Mouse (Mus musculus): ENCODE data around the gene Gm21943. TPM values are rescaled to one million over a fixed set of nuclear protein-coding genes. Genes with fewer than 3 reads are reported as not detected.

Gm21943 gene
- total RNA-seq (2023), result not detected

DNA sequence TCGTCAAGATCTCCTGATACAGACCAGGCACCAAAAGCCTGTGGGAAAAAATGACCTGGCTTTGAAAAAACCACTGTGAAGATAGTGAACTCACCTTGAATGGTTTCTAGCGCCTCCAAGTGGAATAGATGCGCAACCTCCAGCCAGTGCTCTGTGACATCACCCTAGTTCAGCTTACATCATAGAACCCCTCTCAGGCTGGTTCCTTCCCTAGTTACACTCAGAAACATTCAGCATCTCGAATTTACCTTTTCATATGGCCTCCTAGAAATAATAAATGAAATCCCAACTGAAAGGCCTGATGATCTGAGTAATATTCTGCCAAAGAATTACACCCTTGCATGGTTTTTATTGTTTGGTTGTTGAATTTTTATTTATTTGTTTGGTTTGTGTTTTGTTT, at the start of gene Gm21943:
Gene Gm21943, minus strand, starts transcription at position 101 of the 400 bp plus-strand sequence.

Other genes with a start within 250 kb of the Gm21943 start
- not detected for gene Gm28961, start 172.0 kb upstream of the Gm21943 start, total RNA-seq (2023)